Mouse (Mus musculus) brain, embryonic 14.5 days (tissue): ENCODE measurements around the gene Ctps2.

Experiments
- CTCF ChIP-seq: fragments of 200-500 bp; IDR thresholded peaks from 2 replicates; pipeline ENCODE4 v1.5.1; 2012; ENCODE audit warnings: inconsistent platforms, mild to moderate bottlenecking, moderate library complexity, borderline replicate concordance; ENCODE audit not compliant: insufficient read depth, insufficient read length; ENCODE audit errors: extremely low read depth
- POLR2A ChIP-seq: fragments of 200-500 bp; IDR thresholded peaks from 2 replicates; pipeline ENCODE4 v1.6.1; 2012; ENCODE audit warnings: mild to moderate bottlenecking, inconsistent platforms, borderline replicate concordance; ENCODE audit not compliant: poor library complexity, insufficient read depth, insufficient read length, severe bottlenecking; ENCODE audit errors: extremely low read depth

DNA sequence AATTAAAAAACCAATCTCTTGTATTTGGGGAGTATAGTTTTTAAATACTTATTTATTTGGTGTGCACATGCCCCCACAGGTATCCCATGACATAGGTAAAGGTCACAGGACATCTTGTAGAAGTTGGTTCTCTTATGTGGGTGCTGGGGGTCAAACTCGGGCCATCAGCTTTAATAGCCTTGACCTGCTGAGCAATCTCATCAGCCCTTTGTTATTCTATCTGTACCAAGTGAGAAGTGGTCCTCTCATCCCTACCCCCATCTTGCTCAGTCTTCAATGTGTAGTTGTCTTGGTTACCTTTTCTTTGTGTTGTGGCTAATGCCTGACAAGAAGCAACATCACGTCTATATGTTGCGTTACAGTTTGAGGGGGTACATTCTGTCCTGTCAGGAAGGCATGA lies 56.9 kb downstream of the Ctps2 start:
- no peak for TF ChIP-seq POLR2A
- no peak for TF ChIP-seq CTCF
